Mouse (Mus musculus) liver, adult 2 months (tissue): ENCODE measurements at regions not wholly inside any gene's neighbourhood (a gene's known extent, or its start where the extent isn't known, plus 50 kb on each side); places are given as distances from the start of the nearest gene placed in this dataset.

ENCODE experiments used
- CTCF ChIP-seq: fragments of 200-500 bp; IDR thresholded peaks from 2 replicates; pipeline ENCODE4 v1.5.1; 2011; ENCODE audit warnings: low read depth, low read length, control low read depth
- POLR2A ChIP-seq: fragments of 200-500 bp; IDR thresholded peaks from 2 replicates; pipeline ENCODE4 v1.6.1; 2011; ENCODE audit warnings: low read length, control low read depth; ENCODE audit not compliant: insufficient read depth; ENCODE audit errors: extremely low read depth

DNA sequence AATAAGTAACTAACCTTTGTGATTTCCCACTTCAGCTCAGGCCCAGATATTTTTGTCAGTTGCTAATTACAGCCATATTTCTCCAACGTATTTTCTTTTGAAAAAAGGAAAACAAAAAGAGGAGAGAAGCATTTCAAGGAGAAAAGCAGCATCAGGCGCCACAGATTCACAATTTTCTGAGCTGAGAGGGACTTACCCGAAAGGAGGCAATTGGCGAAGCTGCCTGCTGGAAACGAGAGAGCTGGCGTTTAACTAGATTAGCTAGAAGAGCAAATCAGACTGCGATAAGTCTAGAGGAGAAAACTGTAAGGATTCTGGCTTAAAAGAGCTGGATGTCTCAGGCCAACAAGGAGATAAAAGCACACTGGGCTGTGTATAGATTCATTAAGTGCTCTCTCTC is 937.7 kb upstream of the Zeb2 start:
- TF ChIP-seq CTCF (no peak), POLR2A (no peak)
